Mouse (Mus musculus) lung, embryonic 14.5 days (tissue): ENCODE measurements around the gene Lrrc74b. TPM values are rescaled to one million over a fixed set of nuclear protein-coding genes. Genes with fewer than 3 reads are reported as not detected.
"Not testable (repeated sequence)": the region's sequence is repeated elsewhere in the genome, so short reads cannot be mapped to it uniquely, and the experiment has no call there.

Source experiments
- ATAC-seq: fragments of 200-750 bp; cut with Nextera tagmentation; 2 replicates; pipeline ENCODE4 v1.8.0; 2017; ENCODE audit warnings: mild to moderate bottlenecking, moderate TSS enrichment, moderate library complexity; ENCODE audit not compliant: insufficient read depth
- DNase-seq: peaks from one replicate; pipeline ENCODE4 v3.0.0-alpha.2; 2015
- H3K27ac ChIP-seq: fragments of 300-500 bp; sonication (generic); 2 replicates; pipeline ENCODE4 v1.5.1; 2014; ENCODE audit warnings: low read depth, mild to moderate bottlenecking, moderate library complexity
- H3K27me3 ChIP-seq: fragments of 300-500 bp; sonication (generic); 2 replicates; pipeline ENCODE4 v1.6.1; 2014; ENCODE audit warnings: low read length, control low read depth; ENCODE audit not compliant: insufficient read depth
- H3K36me3 ChIP-seq: fragments of 300-500 bp; sonication (generic); 2 replicates; pipeline ENCODE4 v1.6.1; 2014; ENCODE audit warnings: control low read depth; ENCODE audit not compliant: insufficient read depth
- H3K4me1 ChIP-seq: fragments of 300-500 bp; sonication (generic); 2 replicates; pipeline ENCODE4 v1.6.1; 2014; ENCODE audit warnings: antibody characterized with exemption, control low read depth; ENCODE audit not compliant: insufficient read depth
- H3K4me2 ChIP-seq: fragments of 300-500 bp; sonication (generic); 2 replicates; pipeline ENCODE4 v1.6.1; 2014; ENCODE audit warnings: mild to moderate bottlenecking
- H3K4me3 ChIP-seq: fragments of 300-500 bp; sonication (generic); 2 replicates; pipeline ENCODE4 v1.5.1; 2014; ENCODE audit warnings: low read depth, low read length
- H3K9ac ChIP-seq: fragments of 300-500 bp; sonication (generic); 2 replicates; pipeline ENCODE4 v1.6.1; 2014
- H3K9me3 ChIP-seq: fragments of 300-500 bp; sonication (generic); 2 replicates; pipeline ENCODE4 v1.6.1; 2016; ENCODE audit warnings: low read depth, low read length, control low read depth
- CTCF ChIP-seq: IDR thresholded peaks from 2 replicates; pipeline ENCODE4 v1.5.1; 2016; ENCODE audit warnings: antibody characterized with exemption, low read depth
- WGBS: fragments of 180-500 bp; shearing (Covaris S2); extraction: QIAGEN DNeasy Blood & Tissue Kit; methylation state at CpG from one replicate; pipeline ENCODE4 v1.1.7; 2014; 5-methylcytosine and 5-hydroxymethylcytosine counted together
- polyA plus RNA-seq: library from polyadenylated mRNA; unstranded; fragments of >200 nt; fragmentation: Nextera tagmentation; extraction: Ambion mirVana; gene quantifications from 2 replicates; pipeline ENCODE4 v1.2.1, GENCODE M21; 2014

Lrrc74b gene
- polyA plus RNA-seq, 1 experiment from 2014 or later = 0.42 TPM

- Histone ChIP-seq H3K9me3 (no peaks in the 10 kb centered on the region), H3K9ac (0 out of 2 replicates have a peak overlapping the region, but pooled peaks have one; percentile 9), H3K4me1 (peaks cover 9% of the 10 kb centered on the region; the same call in 1 of the 2 replicates), H3K27me3 (no peaks in the 10 kb centered on the region), H3K36me3 (no peaks in the 10 kb centered on the region), H3K27ac (no peak overlapping the region), H3K4me2 (peak overlapping the region; percentile 29), H3K4me3 (no peak overlapping the region)
- no peak for DNase-seq
- no peak for ATAC-seq
- TF ChIP-seq CTCF = no peak
- WGBS = 68% methylated on average over 9 of the region's 9 CpGs
These were observed 1.5 kb downstream of the Lrrc74b start for GRCm38 (mm10) chr16:17559396-17560027.

GRCm38 (mm10) chr16:17558811-17559210 is 2.2 kb downstream of the Lrrc74b start:
- peak; percentile 5; the same call in 1 of the 2 replicates for ATAC-seq
- DNase-seq = peak; percentile 59
- no peaks in the 10 kb centered on the region for H3K27me3 ChIP-seq
- no peak for TF ChIP-seq CTCF
- peak overlapping the region; percentile 26; the same call in 1 of the 2 replicates for H3K27ac ChIP-seq
- no peaks in the 10 kb centered on the region for H3K36me3 ChIP-seq
- peaks cover 13% of the 10 kb centered on the region; the same call in 1 of the 2 replicates for H3K4me1 ChIP-seq
- 0 out of 2 replicates have a peak overlapping the region, but pooled peaks have one; percentile 9 for H3K9ac ChIP-seq
- WGBS = 2% methylated on average over 5 of the region's 5 CpGs
- H3K4me2 ChIP-seq = peak overlapping the region; percentile 29
- no peak overlapping the region for H3K4me3 ChIP-seq
- H3K9me3 ChIP-seq = no peaks in the 10 kb centered on the region

- peaks cover 13% of the 10 kb centered on the region; the same call in 1 of the 2 replicates for H3K4me1 ChIP-seq
- 5% methylated on average over 5 of the region's 5 CpGs for WGBS
- no peak overlapping the region for H3K4me3 ChIP-seq
- H3K36me3 ChIP-seq = no peaks in the 10 kb centered on the region
- ATAC-seq (no peak), DNase-seq (peak; percentile 80)
- peak overlapping the region; percentile 29 for H3K4me2 ChIP-seq
- H3K27ac ChIP-seq = peak overlapping the region; percentile 26; the same call in 1 of the 2 replicates
- no peaks in the 10 kb centered on the region for H3K27me3 ChIP-seq
- H3K9me3 ChIP-seq = no peaks in the 10 kb centered on the region
- TF ChIP-seq CTCF = peak; percentile 99
- H3K9ac ChIP-seq = no peak overlapping the region
These were observed 3.0 kb downstream of the Lrrc74b start for GRCm38 (mm10) chr16:17557947-17558480.

GRCm38 (mm10) chr16:17556907-17557306 is 4.1 kb downstream of the Lrrc74b start:
- no peak overlapping the region for H3K4me2 ChIP-seq
- H3K9me3 ChIP-seq = no peaks in the 10 kb centered on the region
- peaks cover 13% of the 10 kb centered on the region; the same call in 1 of the 2 replicates for H3K4me1 ChIP-seq
- no peak overlapping the region for H3K4me3 ChIP-seq
- WGBS = 55% methylated on average over 4 of the region's 4 CpGs
- H3K9ac ChIP-seq = no peak overlapping the region
- H3K36me3 ChIP-seq = no peaks in the 10 kb centered on the region
- DNase-seq (no peak), ATAC-seq (no peak)
- no peak for TF ChIP-seq CTCF
- H3K27me3 ChIP-seq = no peaks in the 10 kb centered on the region
- H3K27ac ChIP-seq = no peak overlapping the region

- ATAC-seq = no peak
- Histone ChIP-seq H3K36me3 (no peaks in the 10 kb centered on the region), H3K4me1 (peaks cover 13% of the 10 kb centered on the region; the same call in 1 of the 2 replicates), H3K4me3 (no peak overlapping the region), H3K4me2 (no peak overlapping the region), H3K9ac (no peak overlapping the region), H3K9me3 (no peaks in the 10 kb centered on the region), H3K27me3 (no peaks in the 10 kb centered on the region), H3K27ac (no peak overlapping the region)
- WGBS = 84% methylated on average over 4 of the region's 4 CpGs
- no peak for TF ChIP-seq CTCF
- no peak for DNase-seq
These were observed 4.9 kb downstream of the Lrrc74b start for GRCm38 (mm10) chr16:17556180-17556579.

GRCm38 (mm10) chr16:17554702-17555101 is 6.3 kb downstream of the Lrrc74b start:
- DNase-seq = peak; percentile 62
- H3K36me3 ChIP-seq, H3K9me3 ChIP-seq, H3K9ac ChIP-seq, H3K27me3 ChIP-seq, H3K4me3 ChIP-seq: not testable (repeated sequence)
- WGBS = 17% methylated on average over 4 of the region's 4 CpGs
- Histone ChIP-seq H3K27ac (peak overlapping the region; percentile 59), H3K4me1 (peaks cover 13% of the 10 kb centered on the region; the same call in 1 of the 2 replicates), H3K4me2 (peak overlapping the region; percentile 52)
- ATAC-seq = peak; percentile 45; the same call in 1 of the 2 replicates
